Mouse (Mus musculus) forelimb bud, embryonic 11.5 days (tissue): ENCODE measurements around the gene Cdk20.

ENCODE experiments used
- DNase-seq: peaks from one replicate; pipeline ENCODE4 v3.0.0-alpha.2; 2012; ENCODE audit warnings: low read depth, low spot score

Gene Cdk20

GRCm38 (mm10) chr13:64432017-64432995 is at the start of gene Cdk20:
Gene Cdk20, plus strand, starts transcription at chr13:64432314.
- peak; percentile 99 for DNase-seq

DNA sequence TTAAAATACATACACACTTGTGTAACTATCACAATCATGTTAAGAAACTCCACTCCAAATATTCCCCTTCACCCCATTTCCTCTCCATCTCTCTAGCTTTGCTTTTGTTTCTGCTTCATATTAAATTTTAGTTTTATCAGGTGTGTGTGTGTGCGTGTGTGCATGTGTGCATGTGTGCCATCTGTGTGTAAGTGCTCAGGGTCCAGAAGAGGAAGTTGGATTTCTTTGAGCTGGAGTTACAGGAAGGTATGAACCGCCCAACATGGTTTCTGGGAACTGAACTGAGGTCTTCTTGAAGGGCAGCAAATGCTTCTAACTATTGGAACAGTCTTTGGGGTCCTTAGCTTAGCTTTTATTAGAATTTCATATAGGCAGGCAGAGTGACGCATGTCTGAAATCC is 47.2 kb upstream of the Cdk20 start:
- DNase-seq, result no peak

DNA sequence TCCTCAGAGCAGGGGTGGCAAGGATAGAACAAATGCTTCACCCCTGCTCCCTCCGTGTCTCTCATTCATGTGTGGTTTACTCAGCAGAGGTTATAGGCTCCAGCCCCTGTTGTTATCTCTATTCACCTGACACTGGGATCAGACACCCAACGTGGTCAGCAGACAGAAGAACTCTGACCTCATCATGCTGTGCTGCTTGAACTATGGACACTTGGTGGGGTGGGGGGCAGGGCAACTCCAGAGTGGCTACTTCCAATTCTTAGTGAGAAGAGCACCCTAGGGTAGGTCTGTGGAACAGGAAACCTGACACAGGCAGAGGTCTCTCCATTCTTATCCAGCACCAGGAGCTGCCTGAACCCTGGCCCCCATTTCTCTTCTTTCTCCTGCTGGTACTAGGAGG is 46.1 kb upstream of the Cdk20 start:
- DNase-seq, result no peak

GRCm38 (mm10) chr13:64388415-64388814 is 43.7 kb upstream of the Cdk20 start:
- no peak for DNase-seq

DNA sequence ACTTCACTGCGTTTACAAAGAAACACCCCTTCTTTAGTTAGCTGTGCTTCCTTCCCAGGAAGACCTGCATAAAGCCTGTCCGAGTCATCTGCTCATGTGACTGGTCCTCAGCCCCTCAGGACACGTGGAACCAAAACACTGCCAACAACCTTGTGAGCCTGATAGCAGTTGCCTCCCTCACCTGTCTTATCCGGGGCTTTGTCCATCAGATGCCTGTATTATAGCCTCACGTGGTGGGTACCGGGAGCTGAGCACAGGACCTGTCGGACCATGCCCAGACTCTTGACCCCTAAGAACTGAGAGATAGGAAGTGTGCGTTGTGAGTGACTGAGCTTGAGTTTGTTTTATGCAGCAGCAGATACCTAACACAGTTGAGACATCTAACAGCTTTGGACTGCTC is 35.1 kb upstream of the Cdk20 start:
- no peak for DNase-seq

- DNase-seq, result no peak
Observed at GRCm38 (mm10) chr13:64398065-64398464, 34.0 kb upstream of the Cdk20 start.

DNA sequence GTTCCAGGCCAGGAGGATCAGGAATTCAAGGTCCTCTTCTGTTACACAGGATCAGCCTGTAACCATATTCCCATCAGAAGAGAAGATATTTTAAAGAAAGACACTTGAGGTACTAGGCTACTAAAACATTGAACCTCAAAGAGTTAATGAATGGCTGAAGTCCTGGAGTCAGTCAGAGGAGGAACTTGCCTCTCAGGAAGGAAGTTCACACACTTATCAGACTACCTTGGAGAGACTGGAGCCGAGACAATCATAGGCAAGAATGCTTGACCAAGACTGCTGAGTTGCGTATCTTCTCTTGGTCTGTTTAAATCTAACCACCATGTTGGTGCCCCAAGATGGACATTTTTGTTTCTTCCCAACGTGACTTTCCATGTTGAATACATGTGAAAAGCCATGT is 32.2 kb upstream of the Cdk20 start:
- DNase-seq, result no peak

- DNase-seq, result peak; percentile 20
Observed at GRCm38 (mm10) chr13:64400801-64401361, 31.2 kb upstream of the Cdk20 start.

DNA sequence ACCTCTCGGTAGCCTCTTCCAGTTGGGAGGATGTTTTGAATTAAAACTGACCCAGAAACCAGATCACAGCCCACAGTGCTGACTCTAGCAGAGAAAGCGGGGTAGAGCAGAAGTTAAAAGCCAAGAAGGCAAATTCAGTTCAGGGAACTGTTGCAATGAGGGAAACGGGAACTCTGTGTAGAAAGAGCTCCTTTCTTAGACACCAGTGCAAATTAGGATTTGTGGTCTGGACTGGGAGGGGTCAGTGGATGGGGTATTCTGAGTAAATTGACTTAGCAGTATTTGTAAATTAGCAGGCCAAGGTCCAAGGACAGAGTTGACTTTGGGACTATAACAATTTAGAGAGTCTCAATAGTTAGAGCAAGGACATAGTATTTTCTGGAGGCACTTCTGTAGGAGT is 30.1 kb upstream of the Cdk20 start:
- no peak for DNase-seq

GRCm38 (mm10) chr13:64402504-64402949 is 29.6 kb upstream of the Cdk20 start:
- DNase-seq, result no peak

GRCm38 (mm10) chr13:64402951-64403460 is 29.1 kb upstream of the Cdk20 start:
- DNase-seq, result no peak

- DNase-seq, result no peak
Observed at GRCm38 (mm10) chr13:64403519-64403918, 28.6 kb upstream of the Cdk20 start.

DNA sequence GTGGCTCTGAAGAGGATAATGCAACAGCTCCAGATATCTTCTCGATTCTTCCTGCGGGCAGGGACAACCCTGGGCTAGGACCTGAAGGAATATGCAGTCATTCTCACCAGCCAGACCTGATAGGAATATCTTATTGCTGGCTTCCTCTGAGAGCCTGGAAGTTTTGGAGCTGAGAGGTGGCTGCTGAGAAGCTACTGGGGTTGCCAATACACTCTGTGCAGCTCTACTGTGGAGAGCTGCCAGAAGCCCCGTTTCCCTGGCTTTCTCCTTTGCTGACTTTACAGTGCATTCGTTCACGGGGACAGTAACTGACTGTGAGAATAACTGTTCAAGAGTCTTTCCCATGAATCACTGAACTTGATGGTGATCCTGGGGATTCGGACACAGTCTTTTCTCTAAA is 26.6 kb upstream of the Cdk20 start:
- DNase-seq, result no peak

DNA sequence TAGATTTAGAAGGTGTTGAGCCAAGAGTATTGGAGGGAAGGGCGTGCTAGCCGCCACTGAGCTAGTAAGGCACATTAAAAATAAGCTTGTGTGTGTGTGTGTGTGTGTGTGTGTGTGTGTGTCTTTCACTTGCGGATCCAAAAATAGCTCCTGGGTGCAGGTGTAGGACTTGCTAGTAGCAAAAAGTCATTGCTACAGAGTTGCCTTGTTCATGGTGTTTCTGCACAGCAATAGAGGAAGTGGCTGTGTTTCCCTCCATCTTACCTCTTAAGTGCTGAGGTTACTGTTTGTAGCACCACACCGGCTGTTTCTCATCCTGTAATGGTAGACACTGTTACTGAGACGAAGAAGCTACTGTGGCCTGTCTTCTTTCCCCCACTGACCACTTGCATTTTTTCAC is 24.1 kb upstream of the Cdk20 start:
- DNase-seq, result no peak

DNA sequence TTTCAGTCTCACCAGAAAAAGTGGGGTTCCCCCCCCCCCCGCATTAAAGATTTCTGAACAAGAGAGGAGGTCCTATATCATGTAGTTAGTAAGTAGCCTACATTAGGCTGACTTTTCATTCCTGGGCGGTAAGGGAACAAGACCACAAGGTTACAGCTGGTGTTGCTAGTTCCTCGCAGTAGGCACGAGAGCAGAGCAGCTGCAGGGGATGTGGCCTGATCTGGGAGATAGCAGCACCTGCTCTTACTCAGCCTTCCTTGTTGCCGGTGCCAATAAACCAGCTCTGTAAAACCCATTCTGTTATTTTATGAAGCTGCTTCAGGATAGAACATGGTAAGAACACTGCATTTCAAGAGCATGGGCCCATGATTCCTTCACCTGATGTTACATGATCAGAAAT is 21.5 kb upstream of the Cdk20 start:
- no peak for DNase-seq

- DNase-seq, result no peak
Observed at GRCm38 (mm10) chr13:64411282-64411681, 20.8 kb upstream of the Cdk20 start.

GRCm38 (mm10) chr13:64412752-64413257 is 19.3 kb upstream of the Cdk20 start:
- DNase-seq, result no peak

- no peak for DNase-seq
Observed at GRCm38 (mm10) chr13:64415659-64416058, 16.5 kb upstream of the Cdk20 start.

GRCm38 (mm10) chr13:64416955-64417601 is 15.0 kb upstream of the Cdk20 start:
- no peak for DNase-seq

DNA sequence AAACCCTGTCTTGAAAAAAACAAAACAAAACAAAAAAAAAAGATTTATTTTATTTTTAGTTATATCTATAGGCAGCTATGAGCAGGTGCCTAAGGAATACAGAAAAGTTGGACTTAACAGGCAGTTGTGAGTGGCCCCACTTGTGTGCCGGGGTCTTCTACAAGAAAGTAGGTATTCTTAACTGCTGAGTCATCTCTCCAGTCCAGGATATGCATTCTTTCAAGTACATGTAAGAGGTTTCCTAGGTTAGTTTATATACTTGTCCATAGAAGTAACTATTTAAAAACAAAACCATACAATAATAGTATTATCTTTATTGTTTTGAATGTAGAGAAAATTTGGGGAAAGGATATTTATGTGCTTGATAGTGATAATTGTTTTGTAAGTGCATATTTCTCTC is 11.3 kb upstream of the Cdk20 start:
- no peak for DNase-seq

DNA sequence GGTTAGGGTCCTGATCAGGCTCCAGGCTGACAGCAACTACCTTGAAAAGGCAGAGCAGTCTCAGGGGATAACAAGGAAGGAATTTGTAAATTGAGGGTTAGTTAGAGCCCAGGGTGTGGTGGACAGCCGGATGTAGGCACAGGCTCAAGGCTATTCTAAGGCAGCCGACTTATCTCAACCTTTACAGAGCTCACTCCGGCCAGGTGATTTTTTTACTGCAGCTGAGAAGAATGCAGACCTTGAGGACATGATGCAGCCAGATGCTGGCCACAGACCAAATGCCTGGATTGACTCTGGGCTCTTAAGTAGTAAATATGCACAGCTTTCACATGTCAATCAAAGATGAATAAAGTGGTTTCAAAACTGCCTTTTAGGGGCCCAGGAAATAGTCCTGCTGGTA is 10.7 kb upstream of the Cdk20 start:
- peak; percentile 26 for DNase-seq

DNA sequence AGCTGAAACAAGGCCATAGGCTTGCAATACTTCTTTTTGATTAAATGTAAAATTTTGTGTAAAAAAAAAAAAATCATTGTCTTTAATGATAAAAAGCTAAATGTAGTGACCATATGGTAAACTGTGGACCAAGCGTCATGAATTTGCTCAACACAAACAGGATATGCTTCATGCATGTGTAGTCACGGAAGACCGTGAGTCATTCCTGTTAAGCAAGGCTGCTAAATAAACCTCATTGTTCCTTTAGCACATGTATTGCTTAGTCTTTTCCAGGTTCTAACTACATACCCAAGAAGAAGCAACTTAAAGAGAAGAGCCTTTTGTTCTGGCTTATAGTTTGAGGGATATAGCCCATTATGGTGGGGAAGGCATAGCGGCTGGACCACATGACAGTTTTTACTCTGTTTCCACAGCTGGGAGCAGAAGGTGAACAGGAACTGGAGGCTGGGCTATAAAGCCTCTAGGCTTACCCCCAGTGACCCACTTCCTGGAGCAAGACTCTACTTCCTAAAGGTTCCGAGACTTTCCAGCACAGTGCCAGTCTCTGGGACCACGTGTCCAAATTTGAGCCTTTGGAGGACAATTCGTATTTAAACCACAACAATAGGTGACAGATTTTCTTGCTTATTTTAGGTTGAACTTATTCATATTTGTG is 10.0 kb upstream of the Cdk20 start:
- DNase-seq, result no peak
